Comparison of ENCODE assay signal across 13 mouse cellular contexts in genomic region chr5:103075451-103075850, GRCm38 (mm10).
DNase-seq lines count a peak whose midpoint lies in the region; ATAC-seq and TF ChIP-seq lines count a peak whose summit lies in the region.
"Had no signal": no experiment of that assay in that cellular context is flagged by ENCODE, and none has a peak within 500 bp of the region (broad histone marks: within the 10 kb centered on the region; RNA-seq: fewer than 3 reads in every experiment).

No protein-coding gene starts in this region.

- WGBS in heart, embryonic 10.5 days = 42% methylated on average over 8 of the region's 8 CpGs
- 62% methylated on average over 8 of the region's 8 CpGs for WGBS in lung, postnatal 0 days
- WGBS in stomach, postnatal 0 days = 58% methylated on average over 8 of the region's 8 CpGs

- no peaks in the 10 kb centered on the region for H3K36me3 ChIP-seq in heart, embryonic 10.5 days
- no peaks in the 10 kb centered on the region for H3K36me3 ChIP-seq in lung, postnatal 0 days (ENCODE audit: insufficient read depth, low read length)
- H3K36me3 ChIP-seq in stomach, postnatal 0 days (ENCODE audit: control insufficient read depth, insufficient read depth, low read length) = no peaks in the 10 kb centered on the region
- H3K36me3 ChIP-seq: G1E; liver, embryonic 13.5 days had no signal

- no peak overlapping the region for H3K4me2 ChIP-seq in lung, postnatal 0 days (replicated peaks; ENCODE audit: low read depth, low read length)
- H3K4me2 ChIP-seq in stomach, postnatal 0 days (replicated peaks; ENCODE audit: low read depth) = no peak overlapping the region
- H3K4me2 ChIP-seq: liver, embryonic 13.5 days had no signal

- H3K9ac ChIP-seq in lung, postnatal 0 days (replicated peaks; ENCODE audit: low read depth) = no peak overlapping the region
- H3K9ac ChIP-seq in stomach, postnatal 0 days (ENCODE audit: low read length) = no peak overlapping the region
- H3K9ac ChIP-seq: liver, embryonic 13.5 days had no signal

- H3K9me3 ChIP-seq in heart, embryonic 10.5 days = no peaks in the 10 kb centered on the region
- H3K9me3 ChIP-seq in lung, postnatal 0 days (ENCODE audit: low read length) = no peaks in the 10 kb centered on the region
- no peaks in the 10 kb centered on the region for H3K9me3 ChIP-seq in stomach, postnatal 0 days (ENCODE audit: control insufficient read depth, low read length)
- H3K9me3 ChIP-seq: liver, embryonic 13.5 days had no signal

- no peak for TF ChIP-seq CTCF in lung, postnatal 0 days (IDR thresholded peaks at IDR 0.05)
- TF ChIP-seq CTCF in stomach, postnatal 0 days (IDR thresholded peaks at IDR 0.05; ENCODE audit: low read depth) = peak; percentile 33

- ATAC-seq in lung, postnatal 0 days = no peak
- no peak for ATAC-seq in stomach, postnatal 0 days (ENCODE audit: low FRiP score, low TSS enrichment)

- peak; percentile 86 for DNase-seq in heart, adult 11 months
- DNase-seq in heart, embryonic 10.5 days (ENCODE audit: low spot score) = no peak
- peak; percentile 3 for DNase-seq in lung, postnatal 10 days
- DNase-seq in lung, postnatal 0 days (ENCODE audit: low spot score) = no peak
- DNase-seq in ZHBTc4 (ENCODE audit: low read depth, low spot score) = peak; percentile 17
- DNase-seq in stomach, postnatal 0 days (ENCODE audit: low spot score) = no peak
- no peak for DNase-seq in MN1 (ENCODE audit: low spot score)
- no peak for DNase-seq in layer of hippocampus, adult 18-20 months (ENCODE audit: low spot score in 2 of 2)
- DNase-seq: embryo, embryonic 11 days; liver, embryonic 13.5 days; right cerebral cortex, adult 18-20 months had no signal

- H3K4me3 ChIP-seq in heart, embryonic 10.5 days = no peak overlapping the region
- H3K4me3 ChIP-seq in lung, postnatal 0 days (ENCODE audit: low read depth, low read length) = no peak overlapping the region
- H3K4me3 ChIP-seq in stomach, postnatal 0 days (ENCODE audit: low read depth, low read length) = no peak overlapping the region
- H3K4me3 ChIP-seq: liver, embryonic 13.5 days had no signal

- no peak for TF ChIP-seq EP300 in lung, postnatal 0 days (IDR thresholded peaks at IDR 0.05)
- TF ChIP-seq EP300 in stomach, postnatal 0 days (optimal IDR thresholded peaks at IDR 0.05) = no peak

- H3K27me3 ChIP-seq in heart, embryonic 10.5 days (ENCODE audit: insufficient read depth, poor library complexity, severe bottlenecking) = no peaks in the 10 kb centered on the region
- H3K27me3 ChIP-seq in lung, postnatal 0 days (replicated peaks; ENCODE audit: insufficient read depth, low read length) = no peaks in the 10 kb centered on the region
- H3K27me3 ChIP-seq in stomach, postnatal 0 days (ENCODE audit: control insufficient read depth, insufficient read depth, low read length) = no peaks in the 10 kb centered on the region
- H3K27me3 ChIP-seq: liver, embryonic 13.5 days; megakaryocyte, embryonic 14.5 days had no signal

- no peak overlapping the region for H3K27ac ChIP-seq in heart, embryonic 10.5 days
- no peak overlapping the region for H3K27ac ChIP-seq in lung, postnatal 0 days (ENCODE audit: low read length)
- no peak overlapping the region for H3K27ac ChIP-seq in stomach, postnatal 0 days (replicated peaks)
- H3K27ac ChIP-seq: liver, embryonic 13.5 days had no signal

- H3K4me1 ChIP-seq in heart, embryonic 10.5 days = no peaks in the 10 kb centered on the region
- no peaks in the 10 kb centered on the region for H3K4me1 ChIP-seq in lung, postnatal 0 days (ENCODE audit: insufficient read depth, low read depth, low read length)
- no peaks in the 10 kb centered on the region for H3K4me1 ChIP-seq in stomach, postnatal 0 days (replicated peaks; ENCODE audit: control insufficient read depth, insufficient read depth)
- H3K4me1 ChIP-seq: liver, embryonic 13.5 days; megakaryocyte, embryonic 14.5 days had no signal

Comparison
In these comparisons a context has a peak if more than half of its experiments do, and no peak if none do; other contexts are left out.
1. DNase-seq: peak in heart, adult 11 months (single experiment), lung, postnatal 10 days (single experiment) and ZHBTc4 (single experiment); none in heart, embryonic 10.5 days (single experiment), lung, postnatal 0 days (single experiment), stomach, postnatal 0 days (single experiment), MN1 (single experiment) and layer of hippocampus, adult 18-20 months (0 of 2).